Comparison of ENCODE assay signal across 8 mouse cellular contexts in the genomic region with DNA sequence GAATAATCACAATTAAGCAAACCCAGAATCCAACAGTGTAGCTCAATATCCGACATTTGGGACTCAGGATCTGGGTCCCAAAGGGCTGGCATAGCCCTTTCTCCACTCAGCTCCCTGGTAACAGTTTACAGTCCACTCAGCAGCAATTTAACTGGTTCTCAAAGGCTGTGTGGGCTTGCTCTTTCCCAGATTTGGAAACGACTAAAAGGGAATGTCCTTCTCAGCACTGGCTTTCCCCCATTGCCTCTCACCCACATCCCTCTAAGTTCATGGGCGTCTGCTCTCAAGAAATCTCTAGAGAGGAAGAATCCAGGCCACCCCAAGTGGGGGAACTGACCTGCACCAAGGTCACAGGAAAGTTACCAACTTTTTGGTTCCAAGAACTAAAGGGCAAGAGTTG. TPM values are rescaled to one million over a fixed set of nuclear protein-coding genes. Genes with fewer than 3 reads are reported as not detected.
A peak's percentile ranks its signal among the peaks of the same experiment; 100 is the strongest.
DNase-seq lines count a peak whose midpoint lies in the region; ATAC-seq and TF ChIP-seq lines count a peak whose summit lies in the region.

No protein-coding gene starts in this region.

- peaks cover 2% of the 10 kb centered on the region for H3K79me2 ChIP-seq in heart, adult 2 months (replicated peaks; ENCODE audit: control insufficient read depth, insufficient read depth, low read length)
- peaks cover 53% of the 10 kb centered on the region for H3K79me2 ChIP-seq in C2C12 (ENCODE audit: control insufficient read depth, insufficient read depth)

- intact Hi-C loops in heart, adult 2 months (cut with DNase I) = loop anchor here (2.0 kb wide), 1 partner anchor 22 kb away; no protein-coding TSS in a partner anchor
- intact Hi-C loops in heart, postnatal 25 days (cut with DNase I) = loop anchor here (2.0 kb wide), 2 partner anchors 22 to 58 kb away; no protein-coding TSS in a partner anchor

- peak overlapping the region; percentile 85 for H3K4me2 ChIP-seq in limb, embryonic 13.5 days (replicated peaks)
- H3K4me2 ChIP-seq in stomach, embryonic 14.5 days (replicated peaks; ENCODE audit: low read depth, low read length) = peak overlapping the region; percentile 58

- WGBS in heart, adult 2 months = 20% methylated on average over 3 of the region's 3 CpGs
- 51% methylated on average over 3 of the region's 3 CpGs for WGBS in limb, embryonic 13.5 days
- 58% methylated on average over 3 of the region's 3 CpGs for WGBS in stomach, embryonic 14.5 days

- no peak for TF ChIP-seq EP300 in heart, adult 2 months (IDR thresholded peaks at IDR 0.05; ENCODE audit: insufficient read depth, low read depth, low read length)

- no peak for TF ChIP-seq POLR2A in heart, adult 2 months (IDR thresholded peaks at IDR 0.05; ENCODE audit: insufficient read depth, low read depth, low read length)
- no peak for TF ChIP-seq POLR2A in embryonic fibroblast, embryonic 13.5 days (IDR thresholded peaks at IDR 0.05; ENCODE audit: low read depth, low read length)

- ATAC-seq in limb, embryonic 13.5 days (ENCODE audit: low FRiP score, low read depth) = no peak
- no peak for ATAC-seq in stomach, embryonic 14.5 days (ENCODE audit: insufficient number of reproducible peaks, insufficient read depth, low FRiP score, low read depth)

- H3K4me1 ChIP-seq in heart, adult 2 months (ENCODE audit: control insufficient read depth, insufficient read depth, low read length) = peaks cover 3% of the 10 kb centered on the region
- H3K4me1 ChIP-seq in embryonic fibroblast, embryonic 13.5 days (ENCODE audit: control insufficient read depth, insufficient read depth, low read length) = no peaks in the 10 kb centered on the region; the same call in 1 of the 2 replicates
- H3K4me1 ChIP-seq in limb, embryonic 13.5 days = peaks cover 27% of the 10 kb centered on the region
- peaks cover 11% of the 10 kb centered on the region for H3K4me1 ChIP-seq in stomach, embryonic 14.5 days (ENCODE audit: control insufficient read depth, insufficient read depth, low read length)

- TF ChIP-seq CTCF in heart, adult 2 months (IDR thresholded peaks at IDR 0.05) = no peak
- TF ChIP-seq CTCF in C2C12 (IDR thresholded peaks at IDR 0.05; ENCODE audit: control insufficient read depth, insufficient read depth, insufficient read length) = no peak
- no peak for TF ChIP-seq CTCF in embryonic fibroblast, embryonic 13.5 days (IDR thresholded peaks at IDR 0.05; ENCODE audit: borderline replicate concordance, insufficient read depth, low read length)

- H3K27me3 ChIP-seq in heart, adult 2 months (ENCODE audit: control insufficient read depth, insufficient read depth, low read length) = no peaks in the 10 kb centered on the region
- no peaks in the 10 kb centered on the region for H3K27me3 ChIP-seq in C2C12 (ENCODE audit: control insufficient read depth, insufficient read depth, insufficient read length)
- no peaks in the 10 kb centered on the region for H3K27me3 ChIP-seq in limb, embryonic 13.5 days
- H3K27me3 ChIP-seq in stomach, embryonic 14.5 days (ENCODE audit: control insufficient read depth, insufficient read depth, low read length) = no peaks in the 10 kb centered on the region

- H3K36me3 ChIP-seq in heart, adult 2 months (ENCODE audit: control insufficient read depth, insufficient read depth, low read length) = peaks cover 19% of the 10 kb centered on the region
- H3K36me3 ChIP-seq in C2C12 (ENCODE audit: control insufficient read depth, insufficient read depth) = peaks cover 18% of the 10 kb centered on the region
- peaks cover 26% of the 10 kb centered on the region for H3K36me3 ChIP-seq in limb, embryonic 13.5 days
- peaks cover 29% of the 10 kb centered on the region for H3K36me3 ChIP-seq in stomach, embryonic 14.5 days (ENCODE audit: control insufficient read depth, insufficient read depth, low read length)

- H3K27ac ChIP-seq in heart, adult 2 months = peak overlapping the region; percentile 97
- H3K27ac ChIP-seq in embryonic fibroblast, embryonic 13.5 days (ENCODE audit: insufficient read depth, low read length) = 0 out of 2 replicates have a peak overlapping the region, but pooled peaks have one; percentile 3
- H3K27ac ChIP-seq in limb, embryonic 13.5 days = peak overlapping the region; percentile 84
- H3K27ac ChIP-seq in stomach, embryonic 14.5 days (ENCODE audit: low read length) = peak overlapping the region; percentile 68; the same call in 1 of the 2 replicates

- no peaks in the 10 kb centered on the region for H3K9me3 ChIP-seq in limb, embryonic 13.5 days
- no peaks in the 10 kb centered on the region for H3K9me3 ChIP-seq in stomach, embryonic 14.5 days (ENCODE audit: control insufficient read depth, low read depth, low read length)

- H3K79me3 ChIP-seq in C2C12 (ENCODE audit: low read depth) = peaks cover 3% of the 10 kb centered on the region

- H3K4me3 ChIP-seq in heart, adult 2 months = peak overlapping the region; percentile 87
- peak overlapping the region; percentile 91 for H3K4me3 ChIP-seq in C2C12 (ENCODE audit: insufficient read depth, poor library complexity, severe bottlenecking)
- peak overlapping the region; percentile 84 for H3K4me3 ChIP-seq in embryonic fibroblast, embryonic 13.5 days (ENCODE audit: insufficient read depth, low read length)
- peak overlapping the region; percentile 81 for H3K4me3 ChIP-seq in limb, embryonic 13.5 days
- peak overlapping the region; percentile 73 for H3K4me3 ChIP-seq in stomach, embryonic 14.5 days (ENCODE audit: low read depth, low read length)

- H3K9ac ChIP-seq in heart, adult 2 months (ENCODE audit: low read depth, low read length) = peak overlapping the region; percentile 68
- H3K9ac ChIP-seq in limb, embryonic 13.5 days = peak overlapping the region; percentile 85
- peak overlapping the region; percentile 52 for H3K9ac ChIP-seq in stomach, embryonic 14.5 days (replicated peaks; ENCODE audit: low read depth, low read length)

- H3ac ChIP-seq in C2C12 (ENCODE audit: control insufficient read depth, insufficient read length, low read depth) = peak overlapping the region; percentile 86

- DNase-seq in heart, adult 2 months = no peak
- DNase-seq in heart, postnatal 25 days (ENCODE audit: low spot score) = no peak
- no peak for DNase-seq in cerebellum, postnatal 36 days
- DNase-seq in embryo, embryonic 9.5 days (ENCODE audit: extremely low spot score) = no peak

TF ChIP-seq in C2C12, 6 proteins besides CTCF, POLR2A, EP300 and RAD21:
- TF ChIP-seq MAX (IDR thresholded peaks at IDR 0.05) (no peak), FOSL1 (IDR thresholded peaks at IDR 0.05; ENCODE audit: insufficient read depth, low read length, poor library complexity, severe bottlenecking) (no peak), MYOG (IDR thresholded peaks at IDR 0.05; ENCODE audit: control insufficient read depth, extremely low read depth, insufficient read length) (no peak), MYOD1 (IDR thresholded peaks at IDR 0.05; ENCODE audit: control insufficient read depth, insufficient read length, low read depth) (no peak), CEBPB (IDR thresholded peaks at IDR 0.05; ENCODE audit: low read depth) (no peak)

RNA-seq across cellular contexts. Expression of gene Nmnat1, which starts 0.4 kb away (rescaled TPM):
- 10 to 100 TPM; 29.4 to 36.1 TPM for total RNA-seq in heart, adult 2 months (2021)
- polyA plus RNA-seq in heart, adult 2 months (2012; rRNA removed) = 20.6 and 26.2 TPM in 2 replicates
- total RNA-seq in heart, postnatal 25 days (2021) = 10 to 100 TPM; 29.7 to 30.7 TPM
- polyA plus RNA-seq in C2C12 (2012; fragmentation: generic; extraction: Trizol) = 8.8 TPM
- polyA plus RNA-seq in embryonic fibroblast, embryonic 13.5 days (2011; ENCODE audit: insufficient read length, low read depth, missing spikeins) = 5.1 and 7.0 TPM in 2 replicates
- 10.5 and 12.4 TPM in 2 replicates for polyA plus RNA-seq in limb, embryonic 13.5 days (2015; fragmentation: Nextera tagmentation; extraction: Ambion mirVana)
- 11.5 and 15.1 TPM in 2 replicates for polyA plus RNA-seq in stomach, embryonic 14.5 days (2014; fragmentation: Nextera tagmentation; extraction: Ambion mirVana)

RNA-seq across cellular contexts. Expression of gene Lzic, which starts 0.5 kb away (rescaled TPM):
- 10 to 100 TPM; 62.1 to 66.9 TPM for total RNA-seq in heart, adult 2 months (2021)
- polyA plus RNA-seq in heart, adult 2 months (2012; rRNA removed) = 20.2 and 23.8 TPM in 2 replicates
- 10 to 100 TPM; 55.2 to 64.3 TPM for total RNA-seq in heart, postnatal 25 days (2021)
- 44.7 TPM for polyA plus RNA-seq in C2C12 (2012; fragmentation: generic; extraction: Trizol)
- 48.3 and 49.3 TPM in 2 replicates for polyA plus RNA-seq in embryonic fibroblast, embryonic 13.5 days (2011; ENCODE audit: insufficient read length, low read depth, missing spikeins)
- 55.8 and 62.5 TPM in 2 replicates for polyA plus RNA-seq in limb, embryonic 13.5 days (2015; fragmentation: Nextera tagmentation; extraction: Ambion mirVana)
- 45.9 and 49.3 TPM in 2 replicates for polyA plus RNA-seq in stomach, embryonic 14.5 days (2014; fragmentation: Nextera tagmentation; extraction: Ambion mirVana)

RNA-seq across cellular contexts. Expression of gene Tmem274, which starts 7.4 kb away (rescaled TPM):
- not detected for total RNA-seq in heart, adult 2 months (2021)
- not detected in 2 replicates for polyA plus RNA-seq in heart, adult 2 months (2012; rRNA removed)
- total RNA-seq in heart, postnatal 25 days (2021) = not detected
- polyA plus RNA-seq in C2C12 (2012; fragmentation: generic; extraction: Trizol) = not detected
- polyA plus RNA-seq in embryonic fibroblast, embryonic 13.5 days (2011; ENCODE audit: insufficient read length, low read depth, missing spikeins) = not detected in 2 replicates
- 0.55 and 0.99 TPM in 2 replicates for polyA plus RNA-seq in limb, embryonic 13.5 days (2015; fragmentation: Nextera tagmentation; extraction: Ambion mirVana)
- not detected in 2 replicates for polyA plus RNA-seq in stomach, embryonic 14.5 days (2014; fragmentation: Nextera tagmentation; extraction: Ambion mirVana)

RNA-seq across cellular contexts. Expression of gene Rbp7, which starts 29.8 kb away (rescaled TPM):
- 10 to 100 TPM; 56.2 to 61.6 TPM for total RNA-seq in heart, adult 2 months (2021)
- polyA plus RNA-seq in heart, adult 2 months (2012; rRNA removed) = 8.7 and 22.9 TPM in 2 replicates
- total RNA-seq in heart, postnatal 25 days (2021) = 10 to 100 TPM; 54.3 to 65.7 TPM
- not detected for polyA plus RNA-seq in C2C12 (2012; fragmentation: generic; extraction: Trizol)
- not detected in 2 replicates for polyA plus RNA-seq in embryonic fibroblast, embryonic 13.5 days (2011; ENCODE audit: insufficient read length, low read depth, missing spikeins)
- 0.37 and 0.41 TPM in 2 replicates for polyA plus RNA-seq in limb, embryonic 13.5 days (2015; fragmentation: Nextera tagmentation; extraction: Ambion mirVana)
- polyA plus RNA-seq in stomach, embryonic 14.5 days (2014; fragmentation: Nextera tagmentation; extraction: Ambion mirVana) = 1.9 TPM in 2 replicates

RNA-seq across cellular contexts. Expression of gene Ctnnbip1, which starts 33.5 kb away (rescaled TPM):
- total RNA-seq in heart, adult 2 months (2021) = 10 to 100 TPM; 25.0 to 27.3 TPM
- 25.5 and 26.0 TPM in 2 replicates for polyA plus RNA-seq in heart, adult 2 months (2012; rRNA removed)
- 10 to 100 TPM; 33.0 to 35.4 TPM for total RNA-seq in heart, postnatal 25 days (2021)
- 57.8 TPM for polyA plus RNA-seq in C2C12 (2012; fragmentation: generic; extraction: Trizol)
- 11.4 TPM in 2 replicates for polyA plus RNA-seq in embryonic fibroblast, embryonic 13.5 days (2011; ENCODE audit: insufficient read length, low read depth, missing spikeins)
- polyA plus RNA-seq in limb, embryonic 13.5 days (2015; fragmentation: Nextera tagmentation; extraction: Ambion mirVana) = 80.3 and 83.9 TPM in 2 replicates
- 57.7 and 57.8 TPM in 2 replicates for polyA plus RNA-seq in stomach, embryonic 14.5 days (2014; fragmentation: Nextera tagmentation; extraction: Ambion mirVana)

Comparison
In these comparisons a context has a peak if more than half of its experiments do, and no peak if none do; other contexts are left out.
1. H3K27ac ChIP-seq: peak in every context shown above with its lines; median percentile 97 in heart, adult 2 months; 84 in limb, embryonic 13.5 days; 68 in stomach, embryonic 14.5 days; 3 in embryonic fibroblast, embryonic 13.5 days.